Mouse (Mus musculus): ENCODE results near the gene Lrp10. TPM values are rescaled to one million over a fixed set of nuclear protein-coding genes. Genes with fewer than 3 reads are reported as not detected.
A peak's percentile ranks its signal among the peaks of the same experiment; 100 is the strongest.

Lrp10 gene
- polyA plus RNA-seq, 1 experiment from 2014 or later = 30.1 TPM

- Histone ChIP-seq H3K27ac (replicated peaks) (peak overlapping the region; percentile 79), H3K4me3 (peak overlapping the region; percentile 69), H3K36me3 (peaks cover 36% of the 10 kb centered on the region), H3K27me3 (no peaks in the 10 kb centered on the region), H3K9me3 (no peaks in the 10 kb centered on the region), H3K4me2 (peak overlapping the region; percentile 76), H3K9ac (peak overlapping the region; percentile 80), H3K4me1 (replicated peaks) (peaks cover 32% of the 10 kb centered on the region)
- WGBS = 6% methylated on average over 17 of the region's 17 CpGs
- peak; percentile 73; the same call in 1 of the 2 replicates for ATAC-seq (ENCODE audit: low read depth)
Observed at GRCm38 (mm10) chr14:54516710-54517310, 52.9 kb downstream of the Lrp10 start.

Other genes with a start within 250 kb of the Lrp10 start
- gene Dad1, start 210.0 kb upstream of the Lrp10 start, polyA plus RNA-seq (2015; fragmentation: Nextera tagmentation; extraction: Ambion mirVana) = 416 and 437 TPM in 2 replicates
- 60.4 and 72.4 TPM in 2 replicates for gene Abhd4, start 209.9 kb upstream of the Lrp10 start, polyA plus RNA-seq (2015; fragmentation: Nextera tagmentation; extraction: Ambion mirVana)
- gene Olfr49, start 179.2 kb upstream of the Lrp10 start, polyA plus RNA-seq (2015; fragmentation: Nextera tagmentation; extraction: Ambion mirVana) = not detected in 2 replicates
- 52.6 and 53.1 TPM in 2 replicates for gene Oxa1l, start 103.3 kb upstream of the Lrp10 start, polyA plus RNA-seq (2015; fragmentation: Nextera tagmentation; extraction: Ambion mirVana)
- gene Slc7a7, start 46.4 kb upstream of the Lrp10 start, polyA plus RNA-seq (2015; fragmentation: Nextera tagmentation; extraction: Ambion mirVana) = 6.7 and 7.9 TPM in 2 replicates
- 209 and 275 TPM in 2 replicates for gene Mrpl52, start 37.2 kb upstream of the Lrp10 start, polyA plus RNA-seq (2015; fragmentation: Nextera tagmentation; extraction: Ambion mirVana)
- gene Mmp14, start 32.5 kb upstream of the Lrp10 start, polyA plus RNA-seq (2015; fragmentation: Nextera tagmentation; extraction: Ambion mirVana) = 52.7 and 65.4 TPM in 2 replicates
- 47.8 and 51.3 TPM in 2 replicates for gene Rem2, start 12.0 kb downstream of the Lrp10 start, polyA plus RNA-seq (2015; fragmentation: Nextera tagmentation; extraction: Ambion mirVana)
- 91.6 and 95.0 TPM in 2 replicates for gene Prmt5, start 53.4 kb downstream of the Lrp10 start, polyA plus RNA-seq (2015; fragmentation: Nextera tagmentation; extraction: Ambion mirVana)
- 26.3 and 28.6 TPM in 2 replicates for gene Haus4, start 90.5 kb downstream of the Lrp10 start, polyA plus RNA-seq (2015; fragmentation: Nextera tagmentation; extraction: Ambion mirVana)
- 11.3 and 15.5 TPM in 2 replicates for gene Ajuba, start 113.4 kb downstream of the Lrp10 start, polyA plus RNA-seq (2015; fragmentation: Nextera tagmentation; extraction: Ambion mirVana)
- gene 4931414P19Rik, start 141.9 kb downstream of the Lrp10 start, polyA plus RNA-seq (2015; fragmentation: Nextera tagmentation; extraction: Ambion mirVana) = 7.6 and 8.3 TPM in 2 replicates
- gene Psmb5, start 153.9 kb downstream of the Lrp10 start, polyA plus RNA-seq (2015; fragmentation: Nextera tagmentation; extraction: Ambion mirVana) = 466 and 501 TPM in 2 replicates
- 0.07 TPM in 1 of 2 replicates, not detected in the other for gene Psmb11, start 157.3 kb downstream of the Lrp10 start, polyA plus RNA-seq (2015; fragmentation: Nextera tagmentation; extraction: Ambion mirVana)
- gene Gm17606, start 176.8 kb downstream of the Lrp10 start, polyA plus RNA-seq (2015; fragmentation: Nextera tagmentation; extraction: Ambion mirVana) = not detected in 2 replicates
- 9.1 and 9.2 TPM in 2 replicates for gene Cdh24, start 177.2 kb downstream of the Lrp10 start, polyA plus RNA-seq (2015; fragmentation: Nextera tagmentation; extraction: Ambion mirVana)
- gene 1700123O20Rik, start 222.1 kb downstream of the Lrp10 start, polyA plus RNA-seq (2015; fragmentation: Nextera tagmentation; extraction: Ambion mirVana) = 84.6 and 90.6 TPM in 2 replicates
- gene Acin1, start 222.8 kb downstream of the Lrp10 start, polyA plus RNA-seq (2015; fragmentation: Nextera tagmentation; extraction: Ambion mirVana) = 140 and 146 TPM in 2 replicates
- gene Gm29776, start 234.7 kb downstream of the Lrp10 start, polyA plus RNA-seq (2015; fragmentation: Nextera tagmentation; extraction: Ambion mirVana) = 0.12 and 0.24 TPM in 2 replicates
- gene Cebpe, start 248.0 kb downstream of the Lrp10 start, polyA plus RNA-seq (2015; fragmentation: Nextera tagmentation; extraction: Ambion mirVana) = 0.23 TPM in 1 of 2 replicates, not detected in the other